Mouse (Mus musculus) layer of hippocampus, postnatal 10 days (tissue): ENCODE results near the gene Fars2. TPM values are rescaled to one million over a fixed set of nuclear protein-coding genes. Genes with fewer than 3 reads are reported as not detected.
"Not testable (repeated sequence)": the region's sequence is repeated elsewhere in the genome, so short reads cannot be mapped to it uniquely, and the experiment has no call there.

Experiments
- DNase-seq, 2 experiments: peaks; one replicate each; pipeline ENCODE4 v3.0.0; 2021; ENCODE audit warnings: low spot score in 2 of 2
- total RNA-seq, 2 experiments: library from RNA; stranded (reverse); gene quantifications; 2 replicates each; pipeline ENCODE4 v1.2.3; 2021

Fars2 gene
- total RNA-seq, 2 experiments from 2014 or later, result 34.5 to 39.1 TPM

DNA sequence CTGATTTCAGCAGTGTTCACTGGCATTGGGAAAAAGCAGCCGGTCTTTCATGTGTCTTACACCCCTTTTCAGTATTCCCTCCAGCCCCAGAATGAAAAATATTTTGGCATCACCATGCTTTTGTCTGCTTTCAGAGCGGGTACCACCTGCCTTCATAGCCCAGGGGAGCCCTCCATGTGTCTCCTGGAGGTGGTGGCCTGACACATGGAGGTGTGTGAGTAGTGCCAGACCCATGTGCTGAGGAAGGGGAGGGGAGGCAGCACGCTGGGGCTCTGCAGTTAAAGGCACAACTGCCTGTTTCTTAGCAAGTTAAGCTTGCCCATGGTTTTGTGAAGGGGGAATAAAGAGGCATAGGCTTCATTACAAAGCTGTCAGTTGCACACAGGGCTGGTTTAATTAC lies 176.3 kb downstream of the Fars2 start:
- peak; percentile 24 to 39 for DNase-seq

GRCm38 (mm10) chr13:36294503-36294902 lies 177.3 kb downstream of the Fars2 start:
- no peak for DNase-seq

- DNase-seq, result peak; percentile 49 to 59
These were observed 178.6 kb downstream of the Fars2 start for GRCm38 (mm10) chr13:36295848-36296247.

GRCm38 (mm10) chr13:36296574-36296973 lies 179.4 kb downstream of the Fars2 start:
- DNase-seq, result no peak

GRCm38 (mm10) chr13:36297950-36298781 lies 181.0 kb downstream of the Fars2 start:
- DNase-seq, result no peak

DNA sequence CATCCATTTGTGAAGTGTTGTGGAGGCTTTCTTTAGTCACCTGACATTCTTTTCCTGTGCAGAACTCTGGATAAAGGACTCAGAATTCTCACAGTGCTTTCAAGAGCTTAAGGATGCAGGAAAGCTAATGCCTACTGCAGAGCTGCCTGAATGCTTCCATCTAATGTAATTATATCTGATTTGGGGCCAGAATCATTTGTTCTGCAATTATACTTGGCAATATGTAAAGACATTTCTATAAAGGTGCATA lies 181.5 kb downstream of the Fars2 start:
- DNase-seq, result no peak

DNA sequence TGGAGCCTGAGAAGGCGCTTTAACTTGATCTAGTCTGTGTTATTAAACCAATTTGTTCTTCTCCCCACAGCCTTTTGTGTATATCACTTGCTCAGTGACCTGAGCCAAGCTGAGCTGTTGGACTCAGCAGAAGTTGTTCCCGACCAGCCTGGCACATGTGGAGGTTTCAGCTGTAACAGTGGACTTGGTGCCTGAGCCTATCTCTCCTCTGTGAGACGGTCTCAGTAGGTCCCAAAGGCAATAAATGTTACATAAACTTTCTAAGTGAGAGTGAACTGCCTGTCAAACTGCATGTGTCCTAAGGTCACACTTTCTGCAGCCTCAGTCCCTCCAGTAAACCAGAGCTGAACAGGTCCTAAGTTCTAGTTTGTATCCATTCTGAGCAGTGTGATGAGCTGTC lies 185.6 kb downstream of the Fars2 start:
- DNase-seq, result no peak

GRCm38 (mm10) chr13:36305306-36305705 lies 188.1 kb downstream of the Fars2 start:
- DNase-seq, result no peak

GRCm38 (mm10) chr13:36307386-36307785 lies 190.2 kb downstream of the Fars2 start:
- DNase-seq, result no peak

GRCm38 (mm10) chr13:36309160-36309559 lies 191.9 kb downstream of the Fars2 start:
- DNase-seq, result no peak

DNA sequence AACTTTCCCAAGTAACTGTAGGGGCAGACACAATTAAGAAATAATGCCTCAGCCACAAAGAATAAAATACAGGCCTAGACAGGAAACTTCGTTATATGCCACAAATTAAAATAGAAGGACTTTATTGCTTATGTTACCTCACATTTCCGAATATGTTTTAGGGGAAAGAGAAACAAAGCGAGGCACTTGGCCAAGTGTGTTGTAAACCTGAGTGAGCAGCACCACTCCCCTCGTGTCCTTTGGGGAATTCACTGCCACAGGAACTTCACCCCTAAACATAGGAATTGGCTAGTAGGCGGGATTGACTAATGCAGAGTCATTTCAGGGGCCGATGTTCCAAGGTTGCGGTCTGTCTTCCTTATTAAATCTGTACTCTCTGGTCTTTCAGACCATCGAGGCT lies 197.0 kb downstream of the Fars2 start:
- DNase-seq, result no peak

GRCm38 (mm10) chr13:36314860-36315800 lies 197.9 kb downstream of the Fars2 start:
- no peak for DNase-seq

DNA sequence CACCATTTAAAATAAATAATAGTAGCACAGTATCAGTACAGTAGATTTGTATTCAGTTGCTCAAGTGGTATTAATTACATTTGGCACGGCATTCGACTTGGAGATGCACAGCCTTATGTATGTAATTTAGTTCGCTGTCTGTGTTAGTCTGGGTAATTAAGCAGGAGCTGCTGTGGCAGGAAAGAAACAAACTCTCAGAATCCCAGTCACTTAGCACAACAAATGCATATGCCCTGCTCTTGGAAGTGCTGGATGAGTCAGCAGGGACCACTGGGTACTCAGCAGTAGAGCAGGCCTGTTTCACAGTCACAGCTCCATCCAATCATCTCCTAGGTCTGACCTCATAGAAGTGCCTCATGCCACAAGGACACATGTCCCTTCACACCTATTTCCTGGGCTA lies 200.6 kb downstream of the Fars2 start:
- DNase-seq, result no peak

- DNase-seq, result no peak
These were observed 207.4 kb downstream of the Fars2 start for GRCm38 (mm10) chr13:36324624-36325023.

DNA sequence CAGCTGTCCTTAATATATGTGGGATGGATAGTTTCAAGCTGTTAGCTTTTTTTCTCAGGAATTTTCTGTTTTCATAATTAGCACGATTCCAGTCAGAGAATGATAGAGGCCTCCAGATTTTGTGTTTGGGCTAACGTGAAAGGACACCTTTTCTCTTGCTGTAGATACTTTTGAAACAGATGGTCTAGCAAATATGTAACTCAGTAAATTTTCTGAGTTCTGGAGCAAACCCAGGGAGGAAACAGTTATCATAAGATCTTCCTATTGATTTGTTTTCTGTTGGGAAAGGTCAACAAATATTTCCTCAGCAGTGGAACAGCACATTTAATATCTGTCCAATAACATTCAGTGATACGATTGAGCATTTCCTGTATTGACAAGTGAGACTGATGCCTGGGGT lies 209.3 kb downstream of the Fars2 start:
- no peak for DNase-seq

DNA sequence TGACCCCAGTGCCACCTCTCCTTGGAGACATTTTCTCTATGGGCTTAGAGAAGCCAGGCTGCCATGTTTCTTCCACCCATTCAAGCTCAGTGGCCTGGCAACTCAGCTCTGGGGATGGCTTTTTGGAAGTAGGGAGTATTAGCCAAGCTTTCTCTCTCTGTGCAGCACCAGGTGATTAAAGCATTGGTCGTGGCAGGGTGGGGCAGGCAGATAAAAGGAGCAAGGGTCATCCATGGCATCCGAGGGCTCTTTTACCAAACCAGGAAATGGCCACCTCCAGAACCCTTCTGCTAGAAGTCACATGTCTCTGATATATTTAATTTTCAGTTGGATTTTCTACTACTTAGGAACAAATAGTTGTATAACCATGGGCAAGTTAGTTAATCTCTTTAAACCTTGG lies 212.7 kb downstream of the Fars2 start:
- no peak for DNase-seq

- DNase-seq, result no peak
These were observed 213.3 kb downstream of the Fars2 start for GRCm38 (mm10) chr13:36330542-36330941.

GRCm38 (mm10) chr13:36334748-36335147 lies 217.5 kb downstream of the Fars2 start:
- no peak for DNase-seq

GRCm38 (mm10) chr13:36351529-36351928 lies 234.3 kb downstream of the Fars2 start:
- no peak for DNase-seq

DNA sequence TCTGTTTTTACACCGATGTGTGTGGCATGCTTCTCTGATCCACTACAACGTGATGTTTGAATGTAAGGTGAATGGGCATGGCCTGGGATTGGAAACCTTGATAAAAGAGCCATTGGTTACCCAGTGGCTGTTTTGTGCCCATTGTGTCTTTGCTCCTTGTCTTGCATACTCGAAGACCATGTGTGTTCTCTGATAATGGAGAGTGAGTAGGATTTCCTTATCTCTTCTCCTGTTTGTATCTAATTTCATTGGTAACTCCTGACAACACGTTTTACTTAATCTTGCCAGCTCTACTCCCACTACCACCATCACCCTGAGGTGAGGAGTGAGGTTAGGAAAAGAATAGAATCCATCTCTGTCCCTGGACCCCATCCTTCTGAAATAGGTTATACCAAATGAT lies 240.3 kb downstream of the Fars2 start:
- no peak for DNase-seq

- DNase-seq, result no peak
These were observed 244.2 kb downstream of the Fars2 start for GRCm38 (mm10) chr13:36361419-36361818.

- not testable (repeated sequence) for DNase-seq
These were observed 248.5 kb downstream of the Fars2 start for GRCm38 (mm10) chr13:36365719-36366118.
